Mouse (Mus musculus): Measurements from ENCODE around the gene Izumo1. TPM values are rescaled to one million over a fixed set of nuclear protein-coding genes. Genes with fewer than 3 reads are reported as not detected.
"Not testable (repeated sequence)": the region's sequence is repeated elsewhere in the genome, so short reads cannot be mapped to it uniquely, and the experiment has no call there.

Izumo1 gene
- polyA plus RNA-seq, 1 experiment from 2014 or later, result not detected

DNA sequence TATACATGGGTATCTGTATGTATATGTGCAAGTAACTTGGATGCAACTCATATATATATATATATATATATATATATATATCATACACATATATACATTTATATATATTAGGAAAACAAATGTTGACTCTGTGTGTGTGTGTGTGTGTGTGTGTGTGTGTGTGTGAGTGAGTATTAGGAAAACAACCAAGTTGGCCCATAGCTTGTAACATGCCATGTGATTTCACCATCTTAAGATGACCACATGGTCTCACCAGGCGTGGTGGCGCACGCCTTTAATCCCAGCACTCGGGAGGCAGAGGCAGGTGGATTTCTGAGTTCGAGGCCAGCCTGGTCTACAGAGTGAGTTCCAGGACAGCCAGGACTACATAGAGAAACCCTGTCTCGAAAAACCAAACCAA, 40.1 kb downstream of the Izumo1 start:
- H3K36me3 ChIP-seq (ENCODE audit: control insufficient read depth, insufficient read depth, low read length); H3K4me3 ChIP-seq (ENCODE audit: low read depth, low read length); H3K9me3 ChIP-seq (replicated peaks; ENCODE audit: control insufficient read depth, low read length); H3K4me2 ChIP-seq (ENCODE audit: low read length); DNase-seq (ENCODE audit: low spot score); H3K4me1 ChIP-seq (ENCODE audit: control insufficient read depth, insufficient read depth, low read length); H3K9ac ChIP-seq (ENCODE audit: low read length); H3K27me3 ChIP-seq (replicated peaks; ENCODE audit: control insufficient read depth, insufficient read depth, low read length); ATAC-seq; H3K27ac ChIP-seq (ENCODE audit: low read depth, low read length): not testable (repeated sequence)
- 86% methylated on average over 6 of the region's 6 CpGs for WGBS

GRCm38 (mm10) chr7:45665303-45666138, 43.9 kb downstream of the Izumo1 start:
- H3K4me3 ChIP-seq (ENCODE audit: low read depth, low read length), result no peak overlapping the region
- no peaks in the 10 kb centered on the region for H3K9me3 ChIP-seq (replicated peaks; ENCODE audit: control insufficient read depth, low read length)
- H3K27ac ChIP-seq (ENCODE audit: low read depth, low read length), result no peak overlapping the region
- H3K4me2 ChIP-seq (ENCODE audit: low read length), result no peak overlapping the region
- ATAC-seq (no peak), DNase-seq (ENCODE audit: low spot score) (no peak)
- H3K27me3 ChIP-seq (replicated peaks; ENCODE audit: control insufficient read depth, insufficient read depth, low read length), result no peaks in the 10 kb centered on the region
- H3K4me1 ChIP-seq (ENCODE audit: control insufficient read depth, insufficient read depth, low read length), result no peaks in the 10 kb centered on the region
- 69% methylated on average over 13 of the region's 13 CpGs for WGBS
- no peaks in the 10 kb centered on the region for H3K36me3 ChIP-seq (ENCODE audit: control insufficient read depth, insufficient read depth, low read length)
- H3K9ac ChIP-seq (ENCODE audit: low read length), result no peak overlapping the region

DNA sequence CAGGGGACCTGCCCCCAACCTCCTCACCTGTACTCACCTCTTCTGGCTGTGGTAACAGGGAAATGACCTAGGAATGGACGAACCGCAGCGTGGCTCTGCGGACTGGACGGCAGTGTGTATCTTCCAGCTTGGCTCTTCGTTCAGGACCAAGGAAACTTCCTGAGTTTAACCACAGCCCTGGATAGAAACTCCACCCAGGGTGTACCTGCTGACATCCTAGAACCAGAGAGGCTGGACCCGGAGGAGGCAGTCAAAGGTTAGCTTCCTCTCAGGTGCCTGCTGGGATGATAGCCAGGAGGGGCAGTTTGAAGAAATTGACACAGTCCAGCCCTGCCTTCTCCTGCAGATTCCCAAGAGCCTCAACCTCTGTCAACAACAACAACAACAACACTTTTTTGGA, 44.5 kb downstream of the Izumo1 start, which contains the start of gene Fut2:
Gene Fut2, minus strand, starts transcription at position 234 of the 400 bp plus-strand sequence.
- no peak within 1 kb of the TSS for H3K9ac ChIP-seq (ENCODE audit: low read length)
- H3K4me3 ChIP-seq (ENCODE audit: low read depth, low read length), result no peak within 1 kb of the TSS
- H3K9me3 ChIP-seq (replicated peaks; ENCODE audit: control insufficient read depth, low read length), result no peaks in the 10 kb centered on the region
- DNase-seq (ENCODE audit: low spot score), result no peak
- H3K27me3 ChIP-seq (replicated peaks; ENCODE audit: control insufficient read depth, insufficient read depth, low read length), result no peaks in the 10 kb centered on the region
- ATAC-seq, result no peak
- H3K4me1 ChIP-seq (ENCODE audit: control insufficient read depth, insufficient read depth, low read length), result no peaks in the 10 kb centered on the region
- no peak within 1 kb of the TSS for H3K4me2 ChIP-seq (ENCODE audit: low read length)
- H3K36me3 ChIP-seq (ENCODE audit: control insufficient read depth, insufficient read depth, low read length), result no peaks in the 10 kb centered on the region
- WGBS, result 78% methylated on average over 7 of the region's 7 CpGs
- H3K27ac ChIP-seq (ENCODE audit: low read depth, low read length), result no peak within 1 kb of the TSS

- Histone ChIP-seq H3K36me3 (ENCODE audit: control insufficient read depth, insufficient read depth, low read length) (no peaks in the 10 kb centered on the region), H3K9me3 (replicated peaks; ENCODE audit: control insufficient read depth, low read length) (no peaks in the 10 kb centered on the region), H3K4me2 (ENCODE audit: low read length) (no peak overlapping the region), H3K4me3 (ENCODE audit: low read depth, low read length) (no peak overlapping the region), H3K27ac (ENCODE audit: low read depth, low read length) (no peak overlapping the region), H3K4me1 (ENCODE audit: control insufficient read depth, insufficient read depth, low read length) (no peaks in the 10 kb centered on the region), H3K27me3 (replicated peaks; ENCODE audit: control insufficient read depth, insufficient read depth, low read length) (no peaks in the 10 kb centered on the region), H3K9ac (ENCODE audit: low read length) (no peak overlapping the region)
- ATAC-seq (no peak), DNase-seq (ENCODE audit: low spot score) (peak; percentile 55)
- 68% methylated on average over 14 of the region's 14 CpGs for WGBS
These were observed 46.1 kb downstream of the Izumo1 start for GRCm38 (mm10) chr7:45667761-45668160.

DNA sequence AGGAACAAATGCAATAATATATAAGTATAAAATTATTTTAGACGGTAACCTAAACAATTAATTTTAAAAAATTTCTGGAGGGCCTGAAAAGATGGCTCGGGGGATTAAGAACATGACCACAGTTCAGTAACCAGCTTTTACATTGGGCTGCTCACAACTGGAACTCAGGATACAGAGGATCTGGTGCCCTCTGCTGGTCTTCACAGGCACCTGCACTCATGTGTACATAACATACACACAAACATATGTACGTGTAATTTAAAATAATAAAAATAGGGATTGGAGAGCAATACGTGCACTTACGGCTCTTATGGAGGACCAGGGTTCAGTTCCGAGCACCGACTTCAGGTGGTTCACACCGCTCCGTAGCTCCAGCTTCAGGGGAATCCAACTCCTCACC, 47.3 kb downstream of the Izumo1 start:
- 96% methylated on average over 9 of the region's 9 CpGs for WGBS
- no peak for ATAC-seq
- no peak overlapping the region for H3K4me3 ChIP-seq (ENCODE audit: low read depth, low read length)
- H3K27me3 ChIP-seq (replicated peaks; ENCODE audit: control insufficient read depth, insufficient read depth, low read length), result no peaks in the 10 kb centered on the region
- no peaks in the 10 kb centered on the region for H3K9me3 ChIP-seq (replicated peaks; ENCODE audit: control insufficient read depth, low read length)
- no peaks in the 10 kb centered on the region for H3K4me1 ChIP-seq (ENCODE audit: control insufficient read depth, insufficient read depth, low read length)
- no peak for DNase-seq (ENCODE audit: low spot score)
- no peak overlapping the region for H3K9ac ChIP-seq (ENCODE audit: low read length)
- no peak overlapping the region for H3K4me2 ChIP-seq (ENCODE audit: low read length)
- H3K36me3 ChIP-seq (ENCODE audit: control insufficient read depth, insufficient read depth, low read length), result no peaks in the 10 kb centered on the region
- no peak overlapping the region for H3K27ac ChIP-seq (ENCODE audit: low read depth, low read length)

DNA sequence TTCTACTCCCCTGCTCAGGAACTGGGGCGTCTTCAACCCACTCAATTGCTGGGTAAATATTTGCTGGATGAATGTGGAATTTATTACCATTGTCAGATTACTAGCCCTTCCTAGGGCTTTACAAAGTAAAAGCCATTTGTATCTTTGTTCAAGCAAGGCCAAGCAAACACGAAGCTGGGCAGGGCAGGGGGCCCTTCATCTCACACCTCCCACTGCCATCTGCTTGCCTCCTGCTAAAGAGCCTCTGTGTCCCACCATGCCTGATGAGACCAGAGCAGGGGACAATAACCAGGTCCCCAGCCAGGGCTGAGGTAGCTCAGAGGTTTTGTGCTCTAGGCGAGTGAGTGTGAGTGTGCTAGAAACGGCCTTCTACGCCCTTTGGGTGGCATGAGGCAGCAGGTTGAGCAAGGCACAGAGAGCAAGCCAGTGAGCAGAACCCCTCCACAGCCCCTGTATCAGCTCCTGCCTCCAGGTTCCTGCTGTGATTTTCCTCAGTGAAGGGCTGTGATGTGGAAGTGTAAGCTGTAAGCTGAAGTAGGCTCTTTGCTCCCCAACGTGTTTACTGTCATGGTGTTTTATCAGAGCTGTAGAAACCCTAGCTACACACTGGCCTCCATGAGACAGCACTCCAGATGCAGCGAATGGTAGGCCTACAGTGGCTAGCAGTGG, 56.1 kb downstream of the Izumo1 start:
- H3K9me3 ChIP-seq (replicated peaks; ENCODE audit: control insufficient read depth, low read length), result no peaks in the 10 kb centered on the region
- no peaks in the 10 kb centered on the region for H3K27me3 ChIP-seq (replicated peaks; ENCODE audit: control insufficient read depth, insufficient read depth, low read length)
- H3K36me3 ChIP-seq (ENCODE audit: control insufficient read depth, insufficient read depth, low read length), result no peaks in the 10 kb centered on the region
- DNase-seq (ENCODE audit: low spot score), result no peak
- H3K4me2 ChIP-seq (ENCODE audit: low read length), result no peak overlapping the region
- 77% methylated on average over 7 of the region's 7 CpGs for WGBS
- H3K27ac ChIP-seq (ENCODE audit: low read depth, low read length), result no peak overlapping the region
- no peak overlapping the region for H3K9ac ChIP-seq (ENCODE audit: low read length)
- no peak for ATAC-seq
- no peak overlapping the region for H3K4me3 ChIP-seq (ENCODE audit: low read depth, low read length)
- no peaks in the 10 kb centered on the region for H3K4me1 ChIP-seq (ENCODE audit: control insufficient read depth, insufficient read depth, low read length)

Other genes starting within 250 kb of the Izumo1 start
- 95.7 and 99.4 TPM in 2 replicates for gene Snrnp70, start 226.1 kb upstream of the Izumo1 start, polyA plus RNA-seq (2014; fragmentation: Nextera tagmentation; extraction: Ambion mirVana)
- not detected in 2 replicates for gene Kcna7, start 216.2 kb upstream of the Izumo1 start, polyA plus RNA-seq (2014; fragmentation: Nextera tagmentation; extraction: Ambion mirVana)
- 0.22 TPM in 1 of 2 replicates, not detected in the other for gene Ntf5, start 208.1 kb upstream of the Izumo1 start, polyA plus RNA-seq (2014; fragmentation: Nextera tagmentation; extraction: Ambion mirVana)
- gene Lhb, start 201.0 kb upstream of the Izumo1 start, polyA plus RNA-seq (2014; fragmentation: Nextera tagmentation; extraction: Ambion mirVana), result 0.46 TPM in 1 of 2 replicates, not detected in the other
- 13.4 and 15.5 TPM in 2 replicates for gene Gys1, start 187.0 kb upstream of the Izumo1 start, polyA plus RNA-seq (2014; fragmentation: Nextera tagmentation; extraction: Ambion mirVana)
- 144 and 153 TPM in 2 replicates for gene Ruvbl2, start 183.7 kb upstream of the Izumo1 start, polyA plus RNA-seq (2014; fragmentation: Nextera tagmentation; extraction: Ambion mirVana)
- gene Ftl1, start 161.9 kb upstream of the Izumo1 start, polyA plus RNA-seq (2014; fragmentation: Nextera tagmentation; extraction: Ambion mirVana), result 6,238 and 6,800 TPM in 2 replicates
- gene Bax, start 154.9 kb upstream of the Izumo1 start, polyA plus RNA-seq (2014; fragmentation: Nextera tagmentation; extraction: Ambion mirVana), result 163 and 168 TPM in 2 replicates
- 0.15 TPM in 1 of 2 replicates, not detected in the other for gene Tulp2, start 139.9 kb upstream of the Izumo1 start, polyA plus RNA-seq (2014; fragmentation: Nextera tagmentation; extraction: Ambion mirVana)
- gene Gm45808, start 135.0 kb upstream of the Izumo1 start, polyA plus RNA-seq (2014; fragmentation: Nextera tagmentation; extraction: Ambion mirVana), result not detected in 2 replicates
- gene Dhdh, start 133.0 kb upstream of the Izumo1 start, polyA plus RNA-seq (2014; fragmentation: Nextera tagmentation; extraction: Ambion mirVana), result 1.4 and 1.6 TPM in 2 replicates
- 69.0 and 96.5 TPM in 2 replicates for gene Nucb1, start 111.4 kb upstream of the Izumo1 start, polyA plus RNA-seq (2014; fragmentation: Nextera tagmentation; extraction: Ambion mirVana)
- gene Ppp1r15a, start 95.5 kb upstream of the Izumo1 start, polyA plus RNA-seq (2014; fragmentation: Nextera tagmentation; extraction: Ambion mirVana), result 13.1 and 19.3 TPM in 2 replicates
- 0.76 and 1.2 TPM in 2 replicates for gene Plekha4, start 95.5 kb upstream of the Izumo1 start, polyA plus RNA-seq (2014; fragmentation: Nextera tagmentation; extraction: Ambion mirVana)
- 0.17 and 0.22 TPM in 2 replicates for gene Hsd17b14, start 66.9 kb upstream of the Izumo1 start, polyA plus RNA-seq (2014; fragmentation: Nextera tagmentation; extraction: Ambion mirVana)
- gene Bcat2, start 51.7 kb upstream of the Izumo1 start, polyA plus RNA-seq (2014; fragmentation: Nextera tagmentation; extraction: Ambion mirVana), result 19.6 and 20.1 TPM in 2 replicates
- gene Fgf21, start 6.3 kb upstream of the Izumo1 start, polyA plus RNA-seq (2014; fragmentation: Nextera tagmentation; extraction: Ambion mirVana), result not detected in 2 replicates
- gene Fut1, start 4.5 kb upstream of the Izumo1 start, polyA plus RNA-seq (2014; fragmentation: Nextera tagmentation; extraction: Ambion mirVana), result not detected in 2 replicates
- 7.3 and 9.7 TPM in 2 replicates for gene Rasip1, start 5.7 kb downstream of the Izumo1 start, polyA plus RNA-seq (2014; fragmentation: Nextera tagmentation; extraction: Ambion mirVana)
- 1.3 and 1.9 TPM in 2 replicates for gene Mamstr, start 18.2 kb downstream of the Izumo1 start, polyA plus RNA-seq (2014; fragmentation: Nextera tagmentation; extraction: Ambion mirVana)
- 0.11 TPM in 1 of 2 replicates, not detected in the other for gene Fut2, start 44.6 kb downstream of the Izumo1 start, polyA plus RNA-seq (2014; fragmentation: Nextera tagmentation; extraction: Ambion mirVana)
- 0.28 and 0.41 TPM in 2 replicates for gene Ntn5, start 62.2 kb downstream of the Izumo1 start, polyA plus RNA-seq (2014; fragmentation: Nextera tagmentation; extraction: Ambion mirVana)
- 0.06 and 0.38 TPM in 2 replicates for gene Sec1, start 72.6 kb downstream of the Izumo1 start, polyA plus RNA-seq (2014; fragmentation: Nextera tagmentation; extraction: Ambion mirVana)
- gene Car11, start 78.0 kb downstream of the Izumo1 start, polyA plus RNA-seq (2014; fragmentation: Nextera tagmentation; extraction: Ambion mirVana), result 22.5 and 22.8 TPM in 2 replicates
- gene Dbp, start 83.3 kb downstream of the Izumo1 start, polyA plus RNA-seq (2014; fragmentation: Nextera tagmentation; extraction: Ambion mirVana), result 3.6 and 3.7 TPM in 2 replicates
- 727 and 966 TPM in 2 replicates for gene Rpl18, start 93.6 kb downstream of the Izumo1 start, polyA plus RNA-seq (2014; fragmentation: Nextera tagmentation; extraction: Ambion mirVana)
- 16.3 and 19.7 TPM in 2 replicates for gene Sphk2, start 96.2 kb downstream of the Izumo1 start, polyA plus RNA-seq (2014; fragmentation: Nextera tagmentation; extraction: Ambion mirVana)
- gene Fam83e, start 99.4 kb downstream of the Izumo1 start, polyA plus RNA-seq (2014; fragmentation: Nextera tagmentation; extraction: Ambion mirVana), result 0.11 and 0.15 TPM in 2 replicates
- not detected in 2 replicates for gene Spaca4, start 104.0 kb downstream of the Izumo1 start, polyA plus RNA-seq (2014; fragmentation: Nextera tagmentation; extraction: Ambion mirVana)
- gene Lmtk3, start 161.9 kb downstream of the Izumo1 start, polyA plus RNA-seq (2014; fragmentation: Nextera tagmentation; extraction: Ambion mirVana), result 11.8 and 18.4 TPM in 2 replicates
- 4.0 and 5.4 TPM in 2 replicates for gene Sult2b1, start 162.9 kb downstream of the Izumo1 start, polyA plus RNA-seq (2014; fragmentation: Nextera tagmentation; extraction: Ambion mirVana)
- 286 TPM in 2 replicates for gene Cyth2, start 192.8 kb downstream of the Izumo1 start, polyA plus RNA-seq (2014; fragmentation: Nextera tagmentation; extraction: Ambion mirVana)
- 0.41 and 0.78 TPM in 2 replicates for gene Kcnj14, start 203.0 kb downstream of the Izumo1 start, polyA plus RNA-seq (2014; fragmentation: Nextera tagmentation; extraction: Ambion mirVana)
- gene Grwd1, start 209.1 kb downstream of the Izumo1 start, polyA plus RNA-seq (2014; fragmentation: Nextera tagmentation; extraction: Ambion mirVana), result 45.2 and 46.7 TPM in 2 replicates